Mouse (Mus musculus): ENCODE data around the gene 4931417E11Rik. TPM values are rescaled to one million over a fixed set of nuclear protein-coding genes. Genes with fewer than 3 reads are reported as not detected.
A peak's percentile ranks its signal among the peaks of the same experiment; 100 is the strongest.

Gene 4931417E11Rik
- not detected for total RNA-seq (2022)

DNA sequence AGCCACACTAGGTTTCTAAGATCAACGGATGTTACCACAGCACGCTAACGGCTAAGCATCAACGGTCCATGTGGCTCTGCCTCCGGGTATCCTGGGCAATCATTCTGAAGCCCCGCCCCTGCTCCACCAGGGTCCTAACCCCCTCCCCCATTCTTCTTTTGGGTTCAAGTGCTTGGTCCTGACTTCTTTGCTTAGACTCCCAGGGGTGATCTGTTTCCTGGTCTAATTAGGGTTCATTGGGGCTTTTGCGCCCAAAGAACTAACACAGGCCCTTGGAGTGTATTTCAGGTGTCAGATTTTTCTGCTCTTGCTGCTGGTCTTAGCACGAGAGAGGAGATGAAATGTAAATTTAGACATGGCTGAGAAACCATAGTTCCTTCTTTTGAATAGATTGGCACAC lies at the start of gene 4931417E11Rik:
Gene 4931417E11Rik, minus strand, starts transcription at position 101 of the 400 bp plus-strand sequence.
- no peak for DNase-seq (ENCODE audit: low spot score in 2 of 2)

DNA sequence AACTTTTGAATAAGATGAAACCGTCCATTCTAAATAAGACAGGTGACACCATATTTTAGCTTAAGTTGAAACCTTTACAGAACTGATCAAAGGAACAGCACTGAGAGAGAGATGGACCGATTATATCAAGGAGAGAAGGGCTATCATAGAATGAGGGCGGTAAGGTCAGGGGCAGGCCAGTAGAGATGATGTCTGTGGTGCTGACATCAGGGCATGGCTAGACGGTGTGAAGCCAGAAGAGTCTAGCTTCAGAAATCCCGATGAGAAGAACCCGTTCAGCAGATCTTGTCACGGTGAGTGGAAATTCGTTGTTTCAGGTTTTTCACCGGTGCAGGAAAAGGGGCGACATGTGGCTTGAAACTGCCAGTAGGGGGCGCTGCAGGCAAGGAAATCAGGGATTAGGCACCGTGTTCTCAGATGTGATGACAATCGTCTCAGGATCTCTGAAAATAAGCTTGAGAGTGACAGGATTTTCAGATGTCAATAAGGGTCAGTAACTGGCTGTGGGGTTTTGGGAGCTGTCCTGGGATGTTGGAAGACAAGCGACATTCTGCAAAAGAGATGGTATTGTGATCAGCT lies 48.4 kb upstream of the 4931417E11Rik start:
- DNase-seq (ENCODE audit: low spot score in 2 of 2) = peak; percentile 11 to 77

DNA sequence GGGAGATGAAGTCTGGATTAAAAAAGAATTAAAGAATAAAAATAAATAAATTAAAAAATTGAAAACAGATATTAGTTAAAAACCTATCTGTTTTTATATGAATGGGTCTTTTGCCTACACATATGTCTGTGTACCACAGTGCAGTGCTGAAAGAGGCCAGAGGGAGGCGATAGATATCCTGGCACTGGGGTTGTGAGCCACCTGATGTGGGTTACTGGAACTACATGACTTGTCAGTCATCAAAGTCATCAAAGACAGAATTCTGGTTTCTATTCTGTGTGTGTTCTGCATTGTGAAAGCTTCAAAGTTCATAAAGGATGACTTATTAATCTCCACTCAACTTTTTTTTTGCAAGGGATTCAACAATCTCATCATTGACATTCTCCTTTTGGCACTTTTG lies 43.4 kb upstream of the 4931417E11Rik start:
- no peak for DNase-seq (ENCODE audit: low spot score in 2 of 2)

DNA sequence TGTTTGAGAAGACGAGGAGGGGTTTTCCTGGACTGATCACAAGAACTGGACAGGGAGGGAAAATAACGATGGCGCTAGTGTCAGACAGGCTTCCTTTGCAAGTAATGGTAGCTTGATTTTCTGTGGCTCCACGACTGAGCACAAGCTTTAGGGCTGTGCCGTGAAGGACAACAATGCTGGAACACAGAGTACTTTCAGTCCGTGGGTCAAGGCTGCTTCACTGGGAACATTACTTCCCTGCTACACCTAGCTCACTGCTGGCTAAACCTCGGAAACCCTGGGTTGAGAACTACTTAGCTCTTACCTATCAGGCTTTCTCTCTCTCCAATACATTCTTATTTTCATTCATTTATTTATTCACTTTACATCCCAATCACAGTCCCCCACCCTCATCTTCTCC lies 30.2 kb upstream of the 4931417E11Rik start:
- DNase-seq (ENCODE audit: low spot score in 2 of 2) = no peak

DNA sequence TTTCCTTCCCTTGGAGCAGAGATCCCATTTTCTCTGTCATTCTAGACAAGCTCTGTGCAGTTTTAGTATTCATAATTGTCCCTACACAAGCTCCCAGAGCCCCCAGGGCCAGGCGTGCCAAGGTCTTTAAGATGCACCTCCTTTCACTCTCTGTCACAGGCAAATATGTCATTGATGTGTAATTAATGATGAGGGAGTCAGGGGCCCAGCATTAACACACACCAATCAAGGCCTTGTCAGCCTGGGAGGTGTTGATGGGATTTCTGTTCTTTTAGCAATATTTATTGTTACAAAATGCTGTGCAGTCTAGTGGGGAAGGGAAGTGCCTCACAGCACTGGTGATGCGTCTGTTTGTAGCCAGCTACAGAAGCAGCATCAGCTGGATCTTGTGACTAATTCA lies 27.9 kb upstream of the 4931417E11Rik start:
- DNase-seq (ENCODE audit: low spot score in 2 of 2) = no peak

DNA sequence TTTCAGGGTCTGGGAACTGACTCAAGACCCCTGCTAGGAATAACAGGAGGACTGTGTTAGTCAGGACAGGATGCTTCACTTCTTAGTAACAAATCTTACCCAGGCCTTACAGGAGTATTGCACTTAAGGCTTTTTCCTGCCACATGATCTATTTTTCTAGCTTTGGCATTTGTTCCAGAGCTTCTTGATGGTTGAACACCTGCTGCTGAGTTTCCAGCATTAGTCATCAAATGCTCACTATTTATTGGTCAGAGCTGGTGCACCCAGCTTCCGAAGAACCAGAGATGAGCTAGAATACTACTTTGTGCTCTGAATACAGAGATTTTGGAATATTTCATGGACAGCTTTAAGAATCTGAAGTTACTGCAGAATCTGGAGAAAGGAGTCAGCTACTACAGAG lies 21.1 kb upstream of the 4931417E11Rik start:
- DNase-seq (ENCODE audit: low spot score in 2 of 2) = no peak

DNA sequence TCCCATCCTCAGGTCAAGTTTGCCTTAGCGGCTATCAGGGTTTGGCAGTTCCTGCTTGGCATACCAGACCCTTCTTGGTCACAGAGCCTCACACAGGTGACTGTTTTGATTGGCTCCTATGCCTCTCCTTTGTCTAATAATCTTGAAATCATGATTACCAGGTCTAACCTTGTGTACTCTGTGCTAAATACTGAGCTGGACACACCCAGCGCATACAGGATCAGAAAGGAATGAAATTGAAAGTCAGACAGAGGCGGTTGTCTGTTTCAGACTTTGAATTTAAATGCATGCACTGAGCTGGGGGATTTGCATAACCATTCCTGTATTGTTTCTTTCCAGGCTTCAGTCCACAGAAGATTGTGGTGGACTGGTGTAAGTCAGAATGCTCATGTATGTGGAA lies 16.1 kb upstream of the 4931417E11Rik start:
- no peak for DNase-seq (ENCODE audit: low spot score in 2 of 2)

DNA sequence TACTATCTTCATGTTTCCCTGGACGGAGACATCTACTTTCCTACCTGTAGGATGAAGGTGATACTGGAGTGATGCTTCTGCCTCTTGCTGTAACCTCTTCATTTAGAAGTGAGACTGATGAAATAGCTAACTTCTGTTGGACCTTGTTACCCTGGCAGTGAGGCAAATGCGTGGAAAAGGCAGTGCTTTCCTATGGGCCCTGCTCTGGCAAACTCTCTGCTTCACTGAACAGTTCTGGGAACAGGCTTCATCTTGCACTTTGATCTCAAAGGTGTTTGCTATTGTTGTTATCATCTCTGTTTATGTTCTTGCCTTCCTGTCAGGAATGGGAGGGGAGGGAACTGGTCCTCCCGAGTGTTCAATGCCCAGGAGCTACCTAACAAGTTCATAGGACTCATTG lies 3.4 kb downstream of the 4931417E11Rik start:
- DNase-seq (ENCODE audit: low spot score in 2 of 2) = no peak

GRCm38 (mm10) chr6:73462543-73462942 lies 6.9 kb downstream of the 4931417E11Rik start:
- DNase-seq (ENCODE audit: low spot score in 2 of 2) = no peak

DNA sequence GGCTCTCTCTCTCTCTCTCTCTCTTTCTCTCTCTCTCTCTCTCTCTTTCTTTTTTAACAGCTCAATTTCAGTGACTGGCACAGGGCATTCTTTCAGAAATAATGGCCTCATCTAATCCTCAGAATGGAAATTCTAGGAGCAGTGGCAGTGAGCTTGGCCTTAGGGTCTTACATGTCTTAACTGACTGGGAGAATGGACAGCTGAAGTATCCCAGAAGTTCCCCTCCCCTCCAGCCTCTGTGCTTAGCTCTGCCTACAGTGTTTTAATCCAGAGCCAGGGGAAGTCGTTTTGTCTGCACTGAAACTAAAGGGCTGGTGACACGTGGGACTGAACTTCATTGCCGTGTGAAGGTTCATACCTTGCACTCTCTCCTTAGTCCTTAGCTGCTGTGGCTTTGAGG lies 35.6 kb downstream of the 4931417E11Rik start:
- DNase-seq (ENCODE audit: low spot score in 2 of 2) = no peak

DNA sequence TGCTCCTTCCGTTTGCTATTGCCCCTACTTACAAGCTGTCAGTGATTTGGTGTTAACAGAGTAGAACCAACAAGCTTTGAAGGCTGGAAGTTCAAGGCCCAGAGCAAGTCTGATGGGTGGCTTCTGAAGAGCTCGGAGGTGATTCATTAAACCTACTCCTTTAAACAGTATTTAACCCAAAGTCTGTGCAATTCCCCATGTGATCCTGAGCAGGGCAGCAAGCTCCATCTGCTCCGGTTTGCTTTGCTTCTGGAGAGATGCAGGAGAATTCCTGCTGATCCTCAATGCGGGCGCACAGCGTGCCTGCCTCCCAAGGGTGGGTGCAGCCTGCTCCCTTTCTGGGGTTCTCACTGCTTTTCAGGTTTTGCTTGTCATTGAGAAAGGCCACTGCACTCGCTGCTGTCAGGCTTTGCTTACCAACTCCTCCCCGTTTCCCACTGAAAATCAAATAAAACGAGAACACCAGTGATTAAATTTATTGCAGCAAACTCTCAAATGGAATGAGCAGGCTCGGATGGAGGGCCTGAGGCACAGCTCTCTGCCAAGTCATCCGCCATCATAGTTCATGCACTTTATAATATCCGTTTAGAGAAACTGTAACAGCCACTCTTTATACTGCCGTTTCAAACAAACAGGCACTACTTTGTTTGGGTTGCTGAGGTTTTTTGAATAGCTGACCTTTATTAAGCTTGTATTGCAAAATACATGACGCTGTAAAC lies 40.7 kb downstream of the 4931417E11Rik start:
- no peak for DNase-seq (ENCODE audit: low spot score in 2 of 2)

DNA sequence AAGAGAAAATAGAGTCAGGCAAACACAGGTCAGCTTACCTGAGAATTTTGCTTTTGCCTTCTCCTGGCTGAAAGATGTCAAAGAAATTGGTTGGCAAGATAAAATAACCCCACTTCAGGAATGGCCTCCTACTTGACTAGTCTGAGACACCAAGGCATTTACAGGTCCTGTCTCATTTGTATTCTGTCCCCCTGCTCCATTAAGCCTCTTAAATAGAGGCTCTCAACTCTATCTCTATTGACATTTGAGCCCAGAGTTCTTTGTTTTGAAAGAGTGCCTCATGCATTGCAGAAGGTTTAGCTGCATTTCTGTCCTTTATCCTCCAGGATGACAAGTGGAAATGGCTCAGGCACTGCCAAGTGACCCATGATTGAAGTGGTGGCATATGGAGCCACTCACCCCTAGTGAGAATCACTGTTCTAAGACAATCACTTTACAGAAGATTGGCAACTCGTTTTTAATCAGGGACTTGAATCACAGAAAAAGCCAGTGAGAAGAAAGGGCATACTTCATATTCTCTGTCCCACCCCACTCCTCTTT lies 42.1 kb downstream of the 4931417E11Rik start:
- DNase-seq (ENCODE audit: low spot score in 2 of 2) = no peak

Other genes with a start within 250 kb of the 4931417E11Rik start
- 1 to 10 TPM in 2 of 4 experiments, under 1 TPM in 2; 0.68 to 1.3 (median 1.00) TPM for gene Dnah6, start 248.0 kb downstream of the 4931417E11Rik start, total RNA-seq (2022)
- 100 to 1,000 TPM; 114 to 134 (median 127) TPM for gene Suclg1, start 221.3 kb downstream of the 4931417E11Rik start, total RNA-seq (2022)

Measured in left cerebral cortex, adult 8-10 months (tissue).